Mouse (Mus musculus) bone marrow, adult 2 months (tissue): Measurements from ENCODE around the gene Mpz.

ENCODE experiments used
- CTCF ChIP-seq: fragments of 200-500 bp; IDR thresholded peaks from 2 replicates; pipeline ENCODE4 v1.5.1; 2011; ENCODE audit warnings: low read length, control low read depth; ENCODE audit not compliant: control insufficient read depth, insufficient read depth
- POLR2A ChIP-seq: fragments of 200-500 bp; IDR thresholded peaks from 2 replicates; pipeline ENCODE4 v1.6.1; 2011; ENCODE audit warnings: low read depth, mild to moderate bottlenecking, control low read depth, low read length, borderline replicate concordance; ENCODE audit not compliant: control insufficient read depth

DNA sequence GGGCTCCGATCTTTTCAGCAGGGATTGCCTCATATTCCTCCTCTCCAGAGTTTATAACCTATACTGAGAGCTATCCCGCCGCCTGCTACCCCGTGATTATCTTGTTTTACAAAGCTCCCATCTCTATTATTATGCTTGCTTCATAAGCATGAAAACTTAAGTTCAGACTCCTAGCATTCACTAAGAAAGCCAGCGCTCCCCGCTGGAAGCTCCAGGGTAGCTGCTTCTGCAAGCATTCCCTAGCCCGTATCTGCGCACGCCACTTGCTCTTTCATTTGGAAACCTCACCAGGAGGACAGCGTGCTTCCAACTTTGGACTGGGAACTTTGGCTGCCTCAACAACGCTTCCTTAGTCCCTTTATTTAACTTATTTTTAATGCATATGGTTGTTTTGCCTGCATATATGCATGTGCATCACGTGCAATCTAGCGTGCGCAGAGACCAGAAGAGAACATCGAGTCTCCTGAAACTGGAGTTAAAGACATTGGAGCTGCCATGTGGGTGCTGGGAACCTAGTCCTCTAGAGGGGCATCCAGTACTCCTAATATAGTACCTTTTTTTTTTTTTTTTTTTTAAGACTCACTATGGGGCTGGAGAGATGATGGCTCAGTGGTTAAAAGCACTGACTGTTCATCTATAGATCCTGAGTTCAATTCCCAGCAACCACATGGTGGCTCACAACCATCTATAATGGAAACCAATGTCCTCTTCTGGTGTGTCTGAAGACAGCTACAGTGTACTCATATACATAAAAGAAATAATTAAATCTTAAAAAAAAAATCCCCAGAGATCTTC, 38.5 kb upstream of the Mpz start:
- TF ChIP-seq CTCF: no peak
- TF ChIP-seq POLR2A: no peak
